In the genomic region with DNA sequence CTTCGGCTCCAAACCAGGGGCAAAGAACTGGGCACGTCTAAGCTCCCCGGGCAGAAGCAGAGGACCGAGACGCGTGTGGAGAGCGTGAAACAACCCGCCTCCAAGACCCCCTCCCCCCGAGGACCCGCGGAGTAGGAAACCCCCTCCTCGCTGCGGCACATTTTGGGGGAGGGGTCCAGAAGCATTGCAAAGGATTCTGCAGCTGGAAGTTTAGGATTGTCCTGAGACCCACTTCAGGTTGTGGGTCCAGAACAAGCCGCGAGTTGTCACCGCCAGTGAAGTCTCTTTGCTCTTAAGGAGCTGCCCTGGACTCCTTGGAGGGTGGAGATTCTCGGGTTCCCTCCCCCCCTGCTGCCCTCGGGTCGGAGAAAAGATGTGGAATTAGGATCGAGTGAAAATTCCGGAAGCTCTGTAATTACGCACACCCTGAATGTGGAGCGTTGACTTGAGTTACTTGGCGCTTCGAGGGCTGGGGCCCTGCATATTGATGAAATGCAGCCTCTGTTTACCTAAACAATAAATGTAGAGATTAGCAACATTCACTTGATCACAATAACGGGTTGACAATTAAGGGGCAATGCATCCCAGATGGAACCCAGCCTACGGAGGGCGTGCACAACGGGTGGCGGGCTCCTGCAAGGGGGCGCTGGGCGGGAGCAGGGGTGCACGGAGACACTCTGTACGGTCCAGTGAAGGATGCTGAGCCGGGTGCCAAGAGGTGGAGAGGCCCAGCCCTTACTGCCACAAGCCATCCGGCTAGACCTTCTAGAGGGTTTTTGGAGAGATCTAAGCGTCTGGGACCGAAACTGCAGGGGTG, we compare ENCODE assay signal across 9 mouse cellular contexts. TPM values are rescaled to one million over a fixed set of nuclear protein-coding genes. Genes with fewer than 3 reads are reported as not detected.
DNase-seq lines count a peak whose midpoint lies in the region; ATAC-seq and TF ChIP-seq lines count a peak whose summit lies in the region.
"Had no signal": no experiment of that assay in that cellular context is flagged by ENCODE, and none has a peak within 500 bp of the region (broad histone marks: within the 10 kb centered on the region; RNA-seq: fewer than 3 reads in every experiment).

No protein-coding gene starts in this region.

- 0 out of 2 replicates have a peak, but pooled peaks cover 4% of the 10 kb centered on the region for H3K9me3 ChIP-seq in heart, embryonic 14.5 days (ENCODE audit: control insufficient read depth, low read length)
- H3K9me3 ChIP-seq in liver, embryonic 15.5 days (replicated peaks), result no peaks in the 10 kb centered on the region

- peak overlapping the region; percentile 95 for H3K4me2 ChIP-seq in heart, embryonic 14.5 days (ENCODE audit: low read length)
- H3K4me2 ChIP-seq in liver, embryonic 15.5 days, result peak overlapping the region; percentile 32; the same call in 1 of the 2 replicates

- no peaks in the 10 kb centered on the region; the same call in 1 of the 2 replicates for H3K27me3 ChIP-seq in testis, adult 2 months (ENCODE audit: control insufficient read depth, insufficient read depth, low read length)
- peaks cover 68% of the 10 kb centered on the region for H3K27me3 ChIP-seq in heart, embryonic 14.5 days (ENCODE audit: control insufficient read depth, insufficient read depth, low read length)
- peaks cover 84% of the 10 kb centered on the region for H3K27me3 ChIP-seq in liver, embryonic 15.5 days

- WGBS in heart, embryonic 14.5 days, result 1% methylated on average over 38 of the region's 38 CpGs
- 2% methylated on average over 38 of the region's 38 CpGs for WGBS in liver, embryonic 15.5 days (ENCODE audit: insufficient replicate concordance)

- DNase-seq in testis, postnatal 14 days (ENCODE audit: low spot score), result no peak
- DNase-seq in testis, postnatal 10 days (ENCODE audit: low spot score), result peak; percentile 47
- no peak for DNase-seq in spleen, postnatal 36 days (ENCODE audit: low spot score in 2 of 2)
- DNase-seq in thymus, postnatal 25 days, result no peak

- H3K4me3 ChIP-seq in testis, adult 2 months (ENCODE audit: control insufficient read depth, low read depth, low read length), result peak overlapping the region; percentile 21; the same call in 1 of the 2 replicates
- H3K4me3 ChIP-seq in heart, embryonic 14.5 days (ENCODE audit: control insufficient read depth in 1 of 2, insufficient read depth in 1 of 2, low read depth in 1 of 2, low read length in 2 of 2), result peak overlapping the region; percentile 50 to 53
- H3K4me3 ChIP-seq in liver, embryonic 15.5 days (replicated peaks), result peak overlapping the region; percentile 18

- H3K4me1 ChIP-seq in testis, adult 2 months (ENCODE audit: control insufficient read depth, insufficient read depth, low read length), result peaks cover 7% of the 10 kb centered on the region
- H3K4me1 ChIP-seq in heart, embryonic 14.5 days (ENCODE audit: control insufficient read depth in 2 of 2, insufficient read depth in 2 of 2, low read length in 2 of 2), result peaks cover 12 to 16% of the 10 kb centered on the region in 2 experiments
- peaks cover 12% of the 10 kb centered on the region for H3K4me1 ChIP-seq in liver, embryonic 15.5 days (replicated peaks)

- TF ChIP-seq CTCF in testis, adult 2 months (IDR thresholded peaks at IDR 0.05; ENCODE audit: control insufficient read depth, insufficient read depth, insufficient replicate concordance, low read depth, low read length), result no peak

- ATAC-seq in heart, embryonic 14.5 days (ENCODE audit: insufficient number of reproducible peaks, insufficient read depth, low FRiP score, low read depth), result no peak
- no peak for ATAC-seq in liver, embryonic 15.5 days (ENCODE audit: insufficient read depth)
- no peak for ATAC-seq in erythroblast, adult 5-6 weeks (replicated peaks; ENCODE audit: low FRiP score, poor library complexity, severe bottlenecking)

- H3K36me3 ChIP-seq in testis, adult 2 months (ENCODE audit: control insufficient read depth, insufficient read depth, low read length), result no peaks in the 10 kb centered on the region
- H3K36me3 ChIP-seq in heart, embryonic 14.5 days (ENCODE audit: control insufficient read depth, insufficient read depth, low read length), result no peaks in the 10 kb centered on the region
- H3K36me3 ChIP-seq in liver, embryonic 15.5 days (replicated peaks), result no peaks in the 10 kb centered on the region

- no peak for TF ChIP-seq POLR2A in testis, adult 2 months (IDR thresholded peaks at IDR 0.05; ENCODE audit: control insufficient read depth, low read depth, low read length)

- H3K27ac ChIP-seq in testis, adult 2 months (ENCODE audit: control insufficient read depth, insufficient read depth, low read depth, low read length), result no peak overlapping the region
- H3K27ac ChIP-seq in heart, embryonic 14.5 days (replicated peaks in 1 of 2; ENCODE audit: control insufficient read depth in 1 of 2, insufficient read depth in 1 of 2, low read depth in 2 of 2, low read length in 2 of 2), result no peak overlapping the region
- no peak overlapping the region for H3K27ac ChIP-seq in liver, embryonic 15.5 days (replicated peaks)

- H3K9ac ChIP-seq in heart, embryonic 14.5 days (ENCODE audit: low read length), result peak overlapping the region; percentile 54
- H3K9ac ChIP-seq in liver, embryonic 15.5 days, result no peak overlapping the region

RNA-seq across cellular contexts. Expression of a gene that starts 7.7 kb away (rescaled TPM):
- 0.02 and 0.10 TPM in 2 replicates for polyA plus RNA-seq in testis, adult 2 months (2012; rRNA removed)
- not detected in 2 replicates for polyA plus RNA-seq in heart, embryonic 14.5 days (2014; fragmentation: Nextera tagmentation; extraction: Ambion mirVana)
- polyA plus RNA-seq in liver, embryonic 15.5 days (2015; fragmentation: Nextera tagmentation; extraction: Ambion mirVana), result not detected in 2 replicates
- total RNA-seq in erythroblast, adult 5-6 weeks (2015; ENCODE audit: low replicate concordance), result not detected in 2 replicates
- 0.51 TPM in 1 of 2 replicates, not detected in the other for total RNA-seq in erythroblast, adult 5-6 weeks (2017; ENCODE audit: low replicate concordance)
- polyA plus RNA-seq: large intestine, adult 2 months had no signal

RNA-seq across cellular contexts. Expression of a gene that starts 45.3 kb away (rescaled TPM):
- polyA plus RNA-seq in testis, adult 2 months (2012; rRNA removed), result 6.5 and 8.1 TPM in 2 replicates
- 62.7 and 67.6 TPM in 2 replicates for polyA plus RNA-seq in heart, embryonic 14.5 days (2014; fragmentation: Nextera tagmentation; extraction: Ambion mirVana)
- 30.9 and 41.7 TPM in 2 replicates for polyA plus RNA-seq in liver, embryonic 15.5 days (2015; fragmentation: Nextera tagmentation; extraction: Ambion mirVana)
- total RNA-seq in erythroblast, adult 5-6 weeks (2015; ENCODE audit: low replicate concordance), result 31.8 and 31.9 TPM in 2 replicates
- total RNA-seq in erythroblast, adult 5-6 weeks (2017; ENCODE audit: low replicate concordance), result 23.3 and 27.5 TPM in 2 replicates

RNA-seq across cellular contexts. Expression of a gene that starts 48.4 kb away (rescaled TPM):
- 2.2 and 3.0 TPM in 2 replicates for polyA plus RNA-seq in testis, adult 2 months (2012; rRNA removed)
- 13.7 and 14.3 TPM in 2 replicates for polyA plus RNA-seq in heart, embryonic 14.5 days (2014; fragmentation: Nextera tagmentation; extraction: Ambion mirVana)
- 27.9 and 28.5 TPM in 2 replicates for polyA plus RNA-seq in liver, embryonic 15.5 days (2015; fragmentation: Nextera tagmentation; extraction: Ambion mirVana)
- total RNA-seq in erythroblast, adult 5-6 weeks (2015; ENCODE audit: low replicate concordance), result 19.2 and 21.1 TPM in 2 replicates
- 32.5 and 33.6 TPM in 2 replicates for total RNA-seq in erythroblast, adult 5-6 weeks (2017; ENCODE audit: low replicate concordance)

RNA-seq across cellular contexts. Expression of a gene that starts 48.5 kb away (rescaled TPM):
- 19.8 and 21.7 TPM in 2 replicates for polyA plus RNA-seq in testis, adult 2 months (2012; rRNA removed)
- polyA plus RNA-seq in heart, embryonic 14.5 days (2014; fragmentation: Nextera tagmentation; extraction: Ambion mirVana), result 15.4 and 19.0 TPM in 2 replicates
- 14.1 and 17.4 TPM in 2 replicates for polyA plus RNA-seq in liver, embryonic 15.5 days (2015; fragmentation: Nextera tagmentation; extraction: Ambion mirVana)
- 57.6 and 67.9 TPM in 2 replicates for total RNA-seq in erythroblast, adult 5-6 weeks (2015; ENCODE audit: low replicate concordance)
- total RNA-seq in erythroblast, adult 5-6 weeks (2017; ENCODE audit: low replicate concordance), result 76.7 and 127 TPM in 2 replicates
